Mouse (Mus musculus): ENCODE data around the gene Cdh20.

The Cdh20 gene

GRCm38 (mm10) chr1:105041668-105042067 is 273.3 kb downstream of the Cdh20 start:
- DNase-seq (ENCODE audit: low spot score): no peak
